Mouse (Mus musculus): ENCODE measurements around the gene Kcnh5. TPM values are rescaled to one million over a fixed set of nuclear protein-coding genes. Genes with fewer than 3 reads are reported as not detected.
A peak's percentile ranks its signal among the peaks of the same experiment; 100 is the strongest.

The Kcnh5 gene
- not detected in 2 replicates for total RNA-seq (2017)

GRCm38 (mm10) chr12:75176691-75177645 lies at the start of gene Kcnh5:
Gene Kcnh5, minus strand, starts transcription at chr12:75177332.
- ATAC-seq (replicated peaks; ENCODE audit: low read depth, poor library complexity, severe bottlenecking), result no peak

- no peak for ATAC-seq (replicated peaks; ENCODE audit: low read depth, poor library complexity, severe bottlenecking)
Measured at GRCm38 (mm10) chr12:75223966-75224365, 46.8 kb upstream of the Kcnh5 start.

GRCm38 (mm10) chr12:75189413-75189812 lies 12.3 kb upstream of the Kcnh5 start:
- ATAC-seq (replicated peaks; ENCODE audit: low read depth, poor library complexity, severe bottlenecking), result no peak

GRCm38 (mm10) chr12:75182646-75183045 lies 5.5 kb upstream of the Kcnh5 start:
- no peak for ATAC-seq (replicated peaks; ENCODE audit: low read depth, poor library complexity, severe bottlenecking)

GRCm38 (mm10) chr12:75179491-75179890 lies 2.4 kb upstream of the Kcnh5 start:
- no peak for ATAC-seq (replicated peaks; ENCODE audit: low read depth, poor library complexity, severe bottlenecking)

GRCm38 (mm10) chr12:75177646-75178030 lies 506 bp upstream of the Kcnh5 start:
- ATAC-seq (replicated peaks; ENCODE audit: low read depth, poor library complexity, severe bottlenecking), result no peak

GRCm38 (mm10) chr12:75175931-75176565 lies 1.1 kb downstream of the Kcnh5 start:
- ATAC-seq (replicated peaks; ENCODE audit: low read depth, poor library complexity, severe bottlenecking), result no peak

GRCm38 (mm10) chr12:75170970-75171369 lies 6.2 kb downstream of the Kcnh5 start:
- peak; percentile 56 for ATAC-seq (replicated peaks; ENCODE audit: low read depth, poor library complexity, severe bottlenecking)

- ATAC-seq (replicated peaks; ENCODE audit: low read depth, poor library complexity, severe bottlenecking), result no peak
Measured at GRCm38 (mm10) chr12:75153076-75153568, 24.0 kb downstream of the Kcnh5 start.

GRCm38 (mm10) chr12:75139792-75140191 lies 37.3 kb downstream of the Kcnh5 start:
- no peak for ATAC-seq (replicated peaks; ENCODE audit: low read depth, poor library complexity, severe bottlenecking)

- ATAC-seq (replicated peaks; ENCODE audit: low read depth, poor library complexity, severe bottlenecking), result no peak
Measured at GRCm38 (mm10) chr12:75091921-75092320, 85.2 kb downstream of the Kcnh5 start.

GRCm38 (mm10) chr12:75090957-75091356 lies 86.2 kb downstream of the Kcnh5 start:
- no peak for ATAC-seq (replicated peaks; ENCODE audit: low read depth, poor library complexity, severe bottlenecking)

- ATAC-seq (replicated peaks; ENCODE audit: low read depth, poor library complexity, severe bottlenecking), result no peak
Measured at GRCm38 (mm10) chr12:75077175-75077574, 100.0 kb downstream of the Kcnh5 start.

GRCm38 (mm10) chr12:75071043-75071442 lies 106.1 kb downstream of the Kcnh5 start:
- no peak for ATAC-seq (replicated peaks; ENCODE audit: low read depth, poor library complexity, severe bottlenecking)

- no peak for ATAC-seq (replicated peaks; ENCODE audit: low read depth, poor library complexity, severe bottlenecking)
Measured at GRCm38 (mm10) chr12:75062571-75062970, 114.6 kb downstream of the Kcnh5 start.

GRCm38 (mm10) chr12:75061731-75062130 lies 115.4 kb downstream of the Kcnh5 start:
- no peak for ATAC-seq (replicated peaks; ENCODE audit: low read depth, poor library complexity, severe bottlenecking)

GRCm38 (mm10) chr12:75053731-75054130 lies 123.4 kb downstream of the Kcnh5 start:
- ATAC-seq (replicated peaks; ENCODE audit: low read depth, poor library complexity, severe bottlenecking), result no peak

- ATAC-seq (replicated peaks; ENCODE audit: low read depth, poor library complexity, severe bottlenecking), result no peak
Measured at GRCm38 (mm10) chr12:75036694-75037093, 140.4 kb downstream of the Kcnh5 start.

GRCm38 (mm10) chr12:75031970-75032864 lies 144.9 kb downstream of the Kcnh5 start:
- no peak for ATAC-seq (replicated peaks; ENCODE audit: low read depth, poor library complexity, severe bottlenecking)

- no peak for ATAC-seq (replicated peaks; ENCODE audit: low read depth, poor library complexity, severe bottlenecking)
Measured at GRCm38 (mm10) chr12:74971187-74971586, 205.9 kb downstream of the Kcnh5 start.
